Mouse (Mus musculus) ovary, postnatal 36 days (tissue): Measurements from ENCODE around the gene Apba1.

Source experiments
- DNase-seq: peaks from one replicate; pipeline ENCODE4 v3.0.0; 2022; ENCODE audit warnings: low spot score, mixed read lengths

Gene Apba1

DNA sequence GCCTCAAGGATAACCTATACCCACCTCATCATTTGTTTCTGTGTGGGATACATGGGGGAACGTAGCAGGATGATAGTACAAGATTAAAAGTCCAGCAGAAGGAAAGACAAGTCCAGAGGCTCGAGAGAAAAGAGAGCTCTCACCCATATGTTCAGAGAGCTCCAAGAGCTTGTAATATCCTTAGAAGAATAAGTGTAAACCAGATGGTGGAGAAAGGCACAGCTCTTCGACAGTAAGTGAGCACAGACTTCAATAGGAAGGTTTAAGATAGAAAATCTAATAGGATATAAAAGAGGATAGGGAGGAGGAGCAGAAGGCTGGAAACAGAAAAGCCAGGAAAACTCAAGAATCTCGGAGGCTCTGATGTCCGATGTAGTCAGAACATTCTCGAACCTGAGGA lies 115.8 kb downstream of the Apba1 start:
- no peak for DNase-seq

DNA sequence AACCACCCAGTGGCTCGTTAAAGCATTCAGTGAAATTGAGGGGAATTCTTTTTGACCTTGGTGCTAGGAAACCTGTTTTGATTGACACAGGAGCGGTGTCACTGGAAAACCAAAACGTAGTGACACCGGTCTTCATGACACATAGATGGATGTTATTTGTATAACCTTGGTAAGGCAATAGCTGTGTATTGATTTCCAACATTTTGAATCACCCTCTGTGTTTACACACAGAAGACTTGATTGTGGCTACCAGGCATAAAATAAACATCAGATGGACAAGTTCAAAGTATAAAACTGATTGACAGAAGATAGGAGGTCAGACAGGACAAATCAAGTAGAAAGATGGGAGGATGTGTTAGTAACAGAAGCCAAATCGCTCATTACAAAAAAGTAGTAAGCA lies 117.1 kb downstream of the Apba1 start:
- DNase-seq, result no peak

DNA sequence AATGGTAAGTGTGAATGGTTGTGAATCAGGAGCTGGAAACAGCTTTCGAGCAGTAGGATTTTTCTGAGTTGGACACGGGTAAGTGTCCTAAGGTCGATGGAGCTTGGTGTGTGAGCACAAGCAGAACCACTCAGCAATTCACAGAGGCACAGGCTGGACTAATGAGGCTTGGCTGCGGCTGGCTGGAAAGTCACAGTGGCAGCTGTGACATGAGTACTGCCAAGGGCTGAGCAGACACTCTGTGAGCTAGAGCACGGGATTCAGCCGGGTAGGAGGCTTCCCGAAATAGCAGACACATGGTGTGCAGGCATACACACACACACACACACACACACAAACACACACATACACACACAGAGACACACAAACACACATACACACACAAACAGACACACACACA lies 121.2 kb downstream of the Apba1 start:
- no peak for DNase-seq

DNA sequence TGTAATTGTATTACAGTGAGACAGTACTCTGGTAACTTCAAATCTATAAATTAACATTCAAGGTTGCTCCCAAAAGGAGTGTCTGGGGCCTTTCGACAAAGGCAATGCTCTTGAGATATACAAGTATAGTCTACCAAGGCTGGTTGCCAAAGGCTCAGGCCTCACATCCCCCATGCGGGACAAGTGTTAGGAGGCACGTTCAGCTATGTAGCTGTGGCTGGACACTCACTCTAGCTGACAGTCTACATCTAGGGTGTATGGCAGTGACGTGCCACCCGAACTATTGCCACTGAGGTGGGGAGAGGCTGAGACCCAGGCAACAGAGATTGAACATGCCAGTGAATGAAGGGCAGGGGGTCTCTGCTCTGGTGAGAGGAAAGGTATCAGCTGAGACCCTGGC lies 127.5 kb downstream of the Apba1 start:
- DNase-seq, result no peak

GRCm38 (mm10) chr19:23891421-23891820 lies 132.7 kb downstream of the Apba1 start:
- no peak for DNase-seq

GRCm38 (mm10) chr19:23892633-23893032 lies 133.9 kb downstream of the Apba1 start:
- no peak for DNase-seq

DNA sequence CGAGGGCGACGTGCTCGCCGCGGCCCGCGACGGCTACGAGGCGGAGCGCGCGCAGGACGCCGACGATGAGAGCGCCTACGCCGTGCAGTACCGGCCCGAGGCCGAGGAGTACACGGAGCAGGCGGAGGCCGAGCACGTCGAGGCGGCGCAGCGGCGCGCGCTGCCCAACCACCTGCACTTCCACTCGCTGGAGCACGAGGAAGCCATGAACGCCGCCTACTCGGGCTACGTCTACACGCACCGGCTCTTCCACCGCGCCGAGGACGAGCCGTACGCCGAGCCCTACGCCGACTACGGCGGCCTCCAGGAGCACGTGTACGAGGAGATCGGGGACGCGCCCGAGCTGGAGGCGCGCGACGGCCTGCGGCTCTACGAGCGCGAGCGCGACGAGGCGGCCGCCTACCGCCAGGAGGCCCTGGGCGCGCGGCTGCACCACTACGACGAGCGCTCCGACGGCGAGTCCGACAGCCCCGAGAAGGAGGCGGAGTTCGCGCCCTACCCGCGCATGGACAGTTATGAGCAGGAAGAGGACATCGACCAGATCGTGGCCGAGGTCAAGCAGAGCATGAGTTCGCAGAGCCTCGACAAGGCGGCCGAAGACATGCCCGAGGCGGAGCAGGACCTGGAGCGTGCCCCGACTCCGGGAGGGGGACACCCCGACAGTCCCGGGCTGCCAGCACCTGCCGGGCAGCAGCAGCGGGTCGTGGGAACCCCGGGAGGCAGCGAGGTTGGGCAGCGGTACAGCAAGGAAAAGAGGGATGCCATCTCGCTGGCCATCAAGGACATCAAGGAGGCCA lies 134.6 kb downstream of the Apba1 start:
- peak; percentile 56 for DNase-seq

- no peak for DNase-seq
Observed at GRCm38 (mm10) chr19:23893946-23894345, 135.3 kb downstream of the Apba1 start.

DNA sequence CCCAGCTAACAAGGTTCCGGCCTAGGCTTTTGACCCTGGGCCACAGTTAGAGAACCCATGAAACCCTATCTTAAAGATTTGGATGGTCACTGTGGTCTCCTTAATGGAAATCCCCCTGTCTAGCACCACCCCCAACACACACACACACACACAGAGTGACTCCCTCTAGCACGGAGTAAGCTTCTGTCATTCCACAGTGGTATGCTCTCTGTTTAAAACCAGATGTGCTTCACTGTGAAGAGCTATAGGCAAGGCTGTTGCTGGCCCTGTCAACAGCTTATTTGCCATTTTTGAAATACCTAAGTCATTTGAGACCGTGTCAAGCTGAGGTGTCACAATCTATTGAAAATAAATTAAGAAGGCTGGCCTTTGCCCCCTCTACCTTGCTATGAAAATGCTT lies 136.1 kb downstream of the Apba1 start:
- no peak for DNase-seq

DNA sequence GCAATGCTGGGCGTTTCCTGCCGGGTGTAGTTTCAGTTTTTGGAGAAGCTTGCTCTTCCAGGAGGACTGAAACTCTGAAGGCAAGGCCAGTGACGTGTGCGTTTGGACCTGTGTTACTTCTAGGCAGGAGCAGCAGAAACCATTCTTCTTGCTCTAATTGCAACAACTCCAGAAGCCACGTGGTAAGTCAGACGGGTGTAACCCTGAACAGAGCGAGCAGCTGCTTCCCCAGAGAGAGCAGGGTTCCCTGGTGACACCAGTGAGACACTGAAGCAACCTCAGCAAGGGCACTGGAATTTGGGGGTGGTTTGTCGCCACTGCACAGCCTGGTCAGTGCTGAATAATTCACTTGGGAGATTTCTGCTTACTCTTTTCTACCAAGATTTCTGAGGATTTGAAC lies 138.2 kb downstream of the Apba1 start:
- no peak for DNase-seq

DNA sequence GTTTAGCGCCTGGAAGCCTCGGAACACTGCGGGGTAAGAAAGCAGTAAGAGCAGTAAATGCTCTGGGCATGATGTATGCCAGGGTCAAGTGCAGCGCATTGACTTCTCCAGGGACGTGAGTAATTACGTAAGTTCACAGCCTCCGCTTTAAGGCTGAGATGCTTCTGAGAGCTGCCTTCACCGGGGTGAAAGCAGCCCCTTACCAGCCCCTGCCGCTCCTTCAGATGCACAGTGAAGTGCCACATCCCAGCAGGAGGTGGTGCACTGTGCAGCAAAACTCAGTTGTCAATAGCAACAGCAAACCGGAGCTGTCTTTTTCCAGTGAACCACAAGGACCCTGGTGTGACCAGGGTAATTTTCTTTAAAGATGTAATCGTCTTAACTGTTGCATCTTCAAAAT lies 139.8 kb downstream of the Apba1 start:
- no peak for DNase-seq

GRCm38 (mm10) chr19:23901177-23901576 lies 142.5 kb downstream of the Apba1 start:
- DNase-seq, result peak; percentile 55

- DNase-seq, result no peak
Observed at GRCm38 (mm10) chr19:23901768-23902167, 143.1 kb downstream of the Apba1 start.

GRCm38 (mm10) chr19:23903066-23903465 lies 144.4 kb downstream of the Apba1 start:
- no peak for DNase-seq

GRCm38 (mm10) chr19:23904922-23905321 lies 146.2 kb downstream of the Apba1 start:
- no peak for DNase-seq

GRCm38 (mm10) chr19:23905772-23906171 lies 147.1 kb downstream of the Apba1 start:
- DNase-seq, result no peak

DNA sequence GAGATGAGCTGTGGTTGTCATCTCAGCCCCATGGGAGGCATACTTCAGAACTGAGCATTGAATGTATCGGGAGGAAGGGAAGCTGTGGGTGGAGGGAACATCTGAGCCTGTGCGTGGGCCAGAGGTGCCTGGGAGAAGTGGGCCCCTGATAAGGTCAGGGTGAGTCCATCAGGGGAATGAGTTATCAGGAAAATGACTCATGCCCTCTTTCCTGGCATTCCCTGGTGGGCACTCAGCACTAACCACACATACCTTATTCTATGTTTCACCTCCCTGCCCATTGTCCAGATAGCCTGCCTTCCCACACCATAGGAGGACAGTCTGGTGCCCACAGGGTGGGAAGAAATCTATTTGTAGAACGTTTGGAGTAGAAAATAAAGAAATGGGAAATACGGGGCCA lies 151.7 kb downstream of the Apba1 start:
- no peak for DNase-seq

GRCm38 (mm10) chr19:23919384-23920219 lies 160.9 kb downstream of the Apba1 start:
- no peak for DNase-seq

DNA sequence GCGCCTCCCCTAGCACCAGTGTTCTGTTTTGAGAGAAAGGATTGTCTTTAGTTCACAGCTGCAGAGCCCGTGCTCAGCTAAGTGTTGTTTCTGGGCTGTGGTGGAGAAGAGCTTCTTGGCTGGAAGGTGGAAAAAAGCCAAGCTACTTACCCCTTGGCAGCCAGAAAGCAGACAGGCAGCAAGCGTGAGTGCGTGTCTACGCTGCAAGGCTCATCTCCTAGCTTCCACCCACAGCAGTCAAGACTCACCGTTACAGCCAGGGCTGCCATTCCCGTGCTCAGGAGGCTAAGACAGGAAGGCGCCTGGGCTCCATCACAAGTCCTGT lies 161.5 kb downstream of the Apba1 start:
- DNase-seq, result no peak

GRCm38 (mm10) chr19:23922601-23923000 lies 163.9 kb downstream of the Apba1 start:
- no peak for DNase-seq

DNA sequence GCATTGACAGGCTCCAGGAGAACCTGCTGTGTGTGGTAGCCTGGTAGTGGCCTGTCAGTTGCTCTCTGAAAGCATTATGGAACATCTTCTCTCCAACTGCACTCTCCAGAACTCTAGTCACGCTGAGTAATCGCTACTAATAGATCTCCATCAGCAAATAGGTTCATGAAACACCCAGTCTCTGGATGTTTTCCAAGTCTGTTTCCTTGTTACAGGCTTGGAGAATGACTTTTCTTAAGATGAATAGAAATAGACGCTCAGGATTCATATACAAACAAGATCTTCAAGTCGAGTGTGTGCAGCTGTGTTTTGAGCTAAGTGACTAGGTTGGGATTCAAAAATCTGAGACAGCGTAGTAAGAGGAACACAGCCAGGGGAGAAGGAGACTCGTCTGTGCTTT lies 165.4 kb downstream of the Apba1 start:
- no peak for DNase-seq

DNA sequence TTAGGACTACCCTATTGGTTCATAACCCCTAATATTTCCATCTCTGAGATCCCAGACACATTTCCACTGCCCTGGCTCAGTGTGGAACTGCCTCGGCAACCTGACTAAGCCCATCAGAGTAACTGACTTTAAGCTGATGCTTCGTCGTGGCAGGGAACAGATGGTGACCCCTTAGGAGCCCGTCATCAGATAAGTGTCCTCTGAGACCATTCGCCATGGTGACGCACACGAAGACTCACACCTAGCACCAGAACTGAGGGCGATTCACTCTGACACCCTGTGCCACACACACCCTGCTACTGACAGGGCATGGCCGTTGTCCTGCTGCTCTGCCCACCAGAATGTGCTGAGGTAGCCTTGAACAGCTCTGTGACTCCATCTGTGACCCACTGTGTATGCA lies 166.1 kb downstream of the Apba1 start:
- no peak for DNase-seq

DNA sequence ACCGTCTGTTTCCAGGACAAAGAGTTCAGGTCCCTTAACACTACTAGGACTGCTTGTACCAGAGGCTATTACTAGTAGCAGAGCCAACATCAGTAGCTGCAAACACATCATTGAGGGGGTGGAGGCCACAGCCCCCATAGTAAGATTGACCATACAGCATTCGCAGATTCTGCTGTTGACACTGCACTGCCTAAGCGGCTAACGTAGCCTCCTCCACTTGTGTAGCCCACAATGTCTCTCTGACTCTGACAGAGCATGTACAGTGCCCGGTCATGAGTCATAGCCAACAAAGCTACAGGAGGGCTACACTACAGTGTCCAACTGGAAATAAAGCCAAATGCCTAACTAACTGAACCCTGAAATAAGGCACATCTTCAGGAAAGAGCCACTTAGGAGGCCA lies 166.9 kb downstream of the Apba1 start:
- DNase-seq, result no peak

GRCm38 (mm10) chr19:23930826-23931225 lies 172.1 kb downstream of the Apba1 start:
- no peak for DNase-seq
